Mouse (Mus musculus) frontal cortex, postnatal 14 days (tissue): Measurements from ENCODE around the gene Clmn.
A peak's percentile ranks its signal among the peaks of the same experiment; 100 is the strongest.
"Not testable (repeated sequence)": the region's sequence is repeated elsewhere in the genome, so short reads cannot be mapped to it uniquely, and the experiment has no call there.

ENCODE experiments used
- DNase-seq, 2 experiments: peaks; one replicate each; pipeline ENCODE4 v3.0.0; 2022; ENCODE audit warnings: low spot score in 2 of 2

Clmn gene

GRCm38 (mm10) chr12:104751331-104751813 is 113.5 kb downstream of the Clmn start:
- peak; percentile 22 to 26 for DNase-seq

GRCm38 (mm10) chr12:104748946-104749345 is 115.9 kb downstream of the Clmn start:
- no peak for DNase-seq

GRCm38 (mm10) chr12:104747252-104747651 is 117.6 kb downstream of the Clmn start:
- no peak for DNase-seq

DNA sequence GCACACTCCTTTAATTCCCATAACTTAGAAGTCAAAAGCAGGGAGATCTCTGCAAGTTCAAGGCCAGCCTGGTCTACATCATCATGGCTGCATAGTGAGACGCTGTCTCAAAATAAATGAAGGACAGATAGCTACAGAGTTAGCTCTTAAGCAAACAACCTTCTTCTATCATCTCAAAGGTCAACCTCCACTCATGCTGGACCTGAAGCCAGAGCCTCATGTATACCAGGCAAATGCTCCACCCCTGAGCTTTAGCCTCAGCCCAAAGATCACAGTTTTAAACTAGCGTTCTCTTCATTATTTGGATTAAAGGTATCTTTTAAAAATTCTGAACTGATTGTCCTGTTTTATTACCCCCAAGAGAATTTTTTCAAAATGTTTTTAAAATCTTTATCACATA is 118.3 kb downstream of the Clmn start:
- no peak for DNase-seq

DNA sequence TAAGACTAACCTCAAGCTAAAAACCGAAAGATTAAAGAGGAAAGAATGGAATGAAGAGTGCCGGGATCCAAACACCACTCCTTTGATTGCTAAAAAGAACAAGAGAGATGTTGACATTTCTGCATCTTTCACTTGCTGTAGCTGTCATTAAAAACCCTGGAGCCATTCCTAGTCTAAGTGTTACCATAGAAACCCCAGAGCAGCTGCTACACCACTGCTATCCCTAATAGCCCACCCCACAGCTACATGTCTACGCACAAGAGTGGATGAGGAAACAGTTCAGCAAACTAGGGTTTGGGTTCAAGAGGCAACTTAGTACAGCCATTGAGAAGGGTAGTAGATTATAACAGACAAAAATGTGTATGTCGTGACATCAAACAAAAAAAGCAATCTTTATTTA is 121.2 kb downstream of the Clmn start:
- no peak for DNase-seq

DNA sequence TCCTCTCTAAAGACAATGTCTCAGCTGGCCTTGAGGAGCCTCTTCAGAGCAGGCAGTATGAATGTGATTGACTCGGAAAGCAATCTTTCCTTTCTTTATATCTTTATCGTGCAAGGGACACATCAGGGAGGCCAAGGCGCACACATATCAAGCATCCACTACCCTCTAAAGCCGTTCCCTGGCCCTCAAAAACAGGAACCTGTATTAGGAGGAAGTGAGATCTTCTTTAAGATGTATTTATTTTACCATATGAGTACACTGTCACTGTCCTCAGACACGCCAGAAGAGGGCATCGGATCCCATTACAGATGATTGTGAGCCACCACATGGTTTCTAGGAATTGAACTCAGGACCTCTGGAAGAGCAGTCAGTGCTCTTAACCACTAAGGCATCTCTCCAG is 122.6 kb downstream of the Clmn start:
- DNase-seq, result no peak

GRCm38 (mm10) chr12:104740841-104741787 is 123.8 kb downstream of the Clmn start:
- DNase-seq, result no peak

DNA sequence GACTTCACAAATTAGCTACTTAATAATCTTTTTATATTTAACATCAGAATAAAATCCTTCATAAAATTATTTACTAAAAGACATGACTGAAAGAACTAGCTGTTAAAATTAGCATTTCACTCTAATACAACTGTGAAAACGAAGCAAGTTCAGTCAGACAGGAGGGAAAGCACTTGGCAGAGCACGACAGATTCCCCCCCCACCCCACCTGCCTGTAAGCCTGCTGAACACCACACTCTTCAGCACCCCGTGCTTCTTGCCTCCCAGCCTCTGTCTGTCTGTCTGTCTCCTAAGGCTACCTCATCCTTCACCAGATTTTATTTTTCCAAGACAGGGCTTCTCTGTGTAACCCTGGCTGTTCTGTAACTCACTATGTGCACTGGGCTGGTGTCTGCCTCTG is 125.9 kb downstream of the Clmn start:
- no peak for DNase-seq

- no peak for DNase-seq
These were observed 126.4 kb downstream of the Clmn start for GRCm38 (mm10) chr12:104738446-104738845.

GRCm38 (mm10) chr12:104737666-104738065 is 127.2 kb downstream of the Clmn start:
- no peak for DNase-seq

DNA sequence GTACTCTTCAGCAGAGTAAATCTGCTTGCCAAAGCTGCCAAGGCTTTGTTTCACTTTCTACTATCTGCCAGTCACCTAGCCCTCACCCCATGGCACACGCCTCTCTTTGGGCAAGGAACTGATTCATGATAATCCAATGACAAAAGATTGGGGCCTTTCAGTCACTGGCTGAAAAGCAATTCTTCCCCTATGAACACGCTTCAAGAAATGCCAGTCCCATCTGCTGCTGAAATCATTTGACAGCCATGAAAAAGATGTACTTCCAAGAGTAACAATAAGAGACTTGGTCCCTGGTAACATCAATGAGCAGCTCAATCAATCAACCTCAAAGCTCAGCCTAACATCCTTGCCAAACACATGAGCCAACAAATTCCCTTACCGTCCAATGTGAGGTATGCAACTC is 128.9 kb downstream of the Clmn start:
- no peak for DNase-seq

DNA sequence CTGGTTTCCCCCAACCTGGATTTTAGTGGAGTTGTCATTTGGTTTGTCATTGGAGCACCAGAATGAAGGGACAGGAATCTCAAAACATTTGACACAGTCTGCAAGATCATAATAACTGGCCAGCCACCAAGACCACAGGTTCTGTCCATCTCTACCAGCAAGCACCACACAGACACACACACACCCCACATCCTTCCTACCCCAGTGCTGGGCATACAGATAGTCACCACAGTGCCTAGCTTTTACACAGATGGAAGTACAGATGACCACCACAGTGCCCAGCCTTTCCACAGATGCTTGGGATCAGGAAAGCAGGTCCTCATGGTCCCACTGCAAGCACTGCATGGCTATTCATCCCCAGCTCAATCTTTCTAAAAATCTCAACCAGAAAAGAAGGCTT is 131.7 kb downstream of the Clmn start:
- DNase-seq, result no peak

GRCm38 (mm10) chr12:104731782-104732181 is 133.1 kb downstream of the Clmn start:
- no peak for DNase-seq

DNA sequence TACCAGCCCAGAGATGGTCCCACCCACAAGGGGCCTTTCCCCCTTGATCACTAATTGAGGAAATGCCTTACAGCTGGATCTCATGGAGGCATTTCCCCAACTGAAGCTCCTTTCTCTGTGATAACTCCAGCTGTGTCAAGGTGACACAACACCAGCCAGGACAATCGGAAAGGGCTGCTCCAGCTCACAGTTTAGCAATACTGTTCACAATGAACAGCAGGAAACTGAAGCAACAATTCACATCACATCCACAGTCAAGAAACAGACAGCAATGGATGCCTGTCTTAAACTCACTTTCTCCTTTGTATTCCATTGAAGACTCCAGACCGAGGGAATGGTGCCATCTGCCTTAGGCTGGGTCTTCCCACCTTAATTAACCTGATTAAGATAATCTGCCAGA is 138.4 kb downstream of the Clmn start:
- not testable (repeated sequence) for DNase-seq

- DNase-seq, result no peak
These were observed 142.8 kb downstream of the Clmn start for GRCm38 (mm10) chr12:104722056-104722455.

GRCm38 (mm10) chr12:104721011-104721410 is 143.9 kb downstream of the Clmn start:
- DNase-seq, result no peak

DNA sequence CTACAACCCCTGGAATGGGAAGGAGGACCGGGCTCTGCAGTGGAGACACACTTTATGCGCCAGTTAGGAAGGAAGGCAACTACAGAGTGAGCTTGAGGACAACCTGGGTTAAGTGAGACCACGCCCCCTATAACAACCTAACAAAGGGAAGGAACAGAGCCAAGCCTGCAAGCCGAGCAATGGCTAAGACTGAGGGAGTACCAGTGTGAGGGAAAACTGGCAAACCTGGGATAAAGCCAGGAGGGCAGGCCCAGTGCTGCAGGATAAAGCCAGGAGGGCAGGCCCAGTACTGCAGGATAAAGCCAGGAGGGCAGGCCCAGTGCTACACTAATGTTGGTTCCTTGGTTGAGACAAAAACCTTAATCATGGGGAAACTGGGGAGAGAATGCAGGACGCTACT is 145.9 kb downstream of the Clmn start:
- no peak for DNase-seq

DNA sequence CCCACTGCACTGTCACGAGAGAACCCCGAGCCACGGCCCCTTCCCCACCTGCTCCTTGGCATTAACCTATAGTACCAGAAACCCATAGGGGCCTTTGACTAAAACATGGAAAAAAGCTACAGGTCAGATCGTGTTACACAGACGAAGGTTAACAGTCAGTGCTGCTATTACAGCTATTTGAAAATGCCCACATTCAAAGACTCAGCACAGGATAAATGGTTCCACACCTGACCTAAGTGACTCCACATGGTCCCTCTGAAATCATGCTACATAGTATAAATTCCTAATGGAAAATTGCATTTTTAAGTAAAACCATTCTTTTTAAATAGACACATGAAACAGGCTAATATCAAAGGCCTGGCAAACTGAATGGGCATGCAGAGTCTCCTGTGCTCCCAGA is 148.5 kb downstream of the Clmn start:
- DNase-seq, result no peak

GRCm38 (mm10) chr12:104715453-104715852 is 149.4 kb downstream of the Clmn start:
- DNase-seq, result no peak
